Mouse (Mus musculus) limb, embryonic 13.5 days (tissue): ENCODE results near the gene Dera. TPM values are rescaled to one million over a fixed set of nuclear protein-coding genes. Genes with fewer than 3 reads are reported as not detected.

ENCODE experiments used
- ATAC-seq: fragments of 200-750 bp; cut with Nextera tagmentation; 2 replicates; pipeline ENCODE4 v1.8.0; 2017; ENCODE audit warnings: low read depth, moderate number of reproducible peaks, moderate TSS enrichment; ENCODE audit not compliant: low FRiP score
- H3K27ac ChIP-seq: fragments of 300-500 bp; sonication (generic); 2 replicates; pipeline ENCODE4 v1.5.1; 2015; ENCODE audit warnings: inconsistent platforms, mild to moderate bottlenecking, moderate library complexity
- H3K27me3 ChIP-seq: fragments of 300-500 bp; sonication (generic); 2 replicates; pipeline ENCODE4 v1.6.1; 2015; ENCODE audit warnings: mild to moderate bottlenecking, inconsistent platforms
- H3K36me3 ChIP-seq: fragments of 300-500 bp; sonication (generic); 2 replicates; pipeline ENCODE4 v1.6.1; 2015; ENCODE audit warnings: inconsistent platforms, mild to moderate bottlenecking, moderate library complexity
- H3K4me1 ChIP-seq: fragments of 300-500 bp; sonication (generic); 2 replicates; pipeline ENCODE4 v1.6.1; 2015; ENCODE audit warnings: inconsistent platforms
- H3K4me2 ChIP-seq: fragments of 300-500 bp; sonication (generic); replicated peaks from 2 replicates; pipeline ENCODE4 v1.6.1; 2015; ENCODE audit warnings: inconsistent platforms, mild to moderate bottlenecking, moderate library complexity
- H3K4me3 ChIP-seq: fragments of 300-500 bp; sonication (generic); 2 replicates; pipeline ENCODE4 v1.5.1; 2015; ENCODE audit warnings: moderate library complexity, mild to moderate bottlenecking, inconsistent platforms
- H3K9ac ChIP-seq: fragments of 300-500 bp; sonication (generic); 2 replicates; pipeline ENCODE4 v1.6.1; 2015; ENCODE audit warnings: mild to moderate bottlenecking, inconsistent platforms
- H3K9me3 ChIP-seq: fragments of 300-500 bp; sonication (generic); 2 replicates; pipeline ENCODE4 v1.6.1; 2016; ENCODE audit warnings: inconsistent platforms
- WGBS: fragments of 180-500 bp; shearing (Covaris S2); methylation state at CpG from one replicate; pipeline ENCODE4 v1.1.7; 2015; 5-methylcytosine and 5-hydroxymethylcytosine counted together
- polyA plus RNA-seq: library from polyadenylated mRNA; unstranded; fragments of >200 nt; fragmentation: Nextera tagmentation; extraction: Ambion mirVana; gene quantifications from 2 replicates; pipeline ENCODE4 v1.2.1, GENCODE M21; 2015

Dera gene
- polyA plus RNA-seq, 1 experiment from 2014 or later, result 49.0 TPM

DNA sequence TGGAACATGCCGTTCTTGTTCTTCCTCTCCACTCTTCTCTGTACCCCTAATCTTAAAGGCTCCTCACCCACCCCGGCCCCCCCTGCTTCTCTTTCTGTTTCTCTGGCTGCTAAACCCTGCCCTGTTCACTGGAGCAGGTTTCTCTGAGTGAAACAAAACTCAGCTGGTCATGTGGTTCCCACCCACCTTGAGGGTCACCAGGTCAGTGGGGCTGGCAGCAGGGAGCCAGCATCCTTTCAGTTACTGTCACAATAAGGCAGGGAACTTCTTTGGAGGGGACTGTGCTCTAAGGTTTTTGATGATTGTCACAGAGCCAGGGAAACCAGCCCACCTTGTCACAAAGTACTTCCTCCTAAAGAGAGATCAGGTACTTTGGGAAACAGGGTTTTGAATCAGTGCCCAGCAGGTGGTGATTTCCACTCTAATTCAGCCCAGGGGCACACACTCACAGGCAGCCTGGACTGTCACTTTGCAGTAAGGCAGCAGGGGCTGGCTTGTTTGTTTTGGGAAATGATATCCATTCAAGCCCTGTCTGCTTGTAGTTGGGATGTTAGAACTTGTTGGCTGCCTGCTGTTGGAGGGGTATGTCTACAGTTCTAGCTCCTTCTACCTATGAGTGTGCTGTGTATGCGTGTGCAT, 10.3 kb downstream of the Dera start:
- no peak for ATAC-seq
- no peaks in the 10 kb centered on the region for H3K36me3 ChIP-seq
- H3K4me2 ChIP-seq, result no peak overlapping the region
- 58% methylated on average over 3 of the region's 3 CpGs for WGBS
- no peaks in the 10 kb centered on the region for H3K27me3 ChIP-seq
- no peak overlapping the region for H3K9ac ChIP-seq
- H3K27ac ChIP-seq, result no peak overlapping the region
- H3K9me3 ChIP-seq, result 0 out of 2 replicates have a peak, but pooled peaks cover 4% of the 10 kb centered on the region
- H3K4me1 ChIP-seq, result peaks cover 8% of the 10 kb centered on the region
- no peak overlapping the region for H3K4me3 ChIP-seq

- Histone ChIP-seq H3K36me3 (no peaks in the 10 kb centered on the region), H3K27ac (no peak overlapping the region), H3K4me1 (peaks cover 8% of the 10 kb centered on the region; the same call in 1 of the 2 replicates), H3K4me2 (no peak overlapping the region), H3K27me3 (no peaks in the 10 kb centered on the region), H3K9ac (no peak overlapping the region), H3K4me3 (no peak overlapping the region), H3K9me3 (0 out of 2 replicates have a peak, but pooled peaks cover 5% of the 10 kb centered on the region)
- ATAC-seq, result no peak
Observed at GRCm38 (mm10) chr6:137766177-137766576, 11.8 kb downstream of the Dera start.

GRCm38 (mm10) chr6:137771621-137772250, 17.4 kb downstream of the Dera start:
- whole genome bisulfite sequencing, result 61% methylated on average over 3 of the region's 3 CpGs
- Histone ChIP-seq H3K27ac (no peak overlapping the region), H3K36me3 (no peaks in the 10 kb centered on the region), H3K9ac (no peak overlapping the region), H3K27me3 (no peaks in the 10 kb centered on the region), H3K9me3 (0 out of 2 replicates have a peak, but pooled peaks cover 5% of the 10 kb centered on the region), H3K4me2 (no peak overlapping the region), H3K4me3 (no peak overlapping the region), H3K4me1 (no peaks in the 10 kb centered on the region)
- ATAC-seq, result no peak

GRCm38 (mm10) chr6:137772918-137773636, 18.7 kb downstream of the Dera start:
- Histone ChIP-seq H3K4me3 (no peak overlapping the region), H3K27ac (no peak overlapping the region), H3K4me2 (no peak overlapping the region), H3K9me3 (0 out of 2 replicates have a peak, but pooled peaks cover 5% of the 10 kb centered on the region), H3K9ac (no peak overlapping the region), H3K27me3 (no peaks in the 10 kb centered on the region), H3K36me3 (no peaks in the 10 kb centered on the region), H3K4me1 (no peaks in the 10 kb centered on the region)
- ATAC-seq, result no peak
- WGBS, result 94% methylated on average over 8 of the region's 8 CpGs

GRCm38 (mm10) chr6:137773637-137774028, 19.3 kb downstream of the Dera start:
- ATAC-seq, result no peak
- no peaks in the 10 kb centered on the region for H3K27me3 ChIP-seq
- no peak overlapping the region for H3K27ac ChIP-seq
- H3K36me3 ChIP-seq, result no peaks in the 10 kb centered on the region
- no peak overlapping the region for H3K4me2 ChIP-seq
- H3K4me1 ChIP-seq, result no peaks in the 10 kb centered on the region
- no peak overlapping the region for H3K9ac ChIP-seq
- WGBS, result 86% methylated on average over 6 of the region's 6 CpGs
- no peak overlapping the region for H3K4me3 ChIP-seq
- 0 out of 2 replicates have a peak, but pooled peaks cover 5% of the 10 kb centered on the region for H3K9me3 ChIP-seq

GRCm38 (mm10) chr6:137774166-137774565, 19.8 kb downstream of the Dera start:
- Histone ChIP-seq H3K4me2 (no peak overlapping the region), H3K9me3 (0 out of 2 replicates have a peak, but pooled peaks cover 5% of the 10 kb centered on the region), H3K4me1 (no peaks in the 10 kb centered on the region), H3K36me3 (no peaks in the 10 kb centered on the region; the same call in 1 of the 2 replicates), H3K9ac (no peak overlapping the region), H3K4me3 (no peak overlapping the region), H3K27ac (no peak overlapping the region), H3K27me3 (no peaks in the 10 kb centered on the region)
- ATAC-seq, result no peak
- 86% methylated on average over 13 of the region's 13 CpGs for WGBS

GRCm38 (mm10) chr6:137775159-137775558, 20.8 kb downstream of the Dera start:
- Histone ChIP-seq H3K4me2 (no peak overlapping the region), H3K27ac (no peak overlapping the region), H3K9ac (no peak overlapping the region), H3K27me3 (no peaks in the 10 kb centered on the region), H3K4me1 (no peaks in the 10 kb centered on the region), H3K4me3 (no peak overlapping the region), H3K9me3 (no peaks in the 10 kb centered on the region), H3K36me3 (no peaks in the 10 kb centered on the region; the same call in 1 of the 2 replicates)
- no peak for ATAC-seq
- WGBS, result 87% methylated on average over 8 of the region's 8 CpGs

- H3K27me3 ChIP-seq, result no peaks in the 10 kb centered on the region
- H3K4me2 ChIP-seq, result no peak overlapping the region
- no peaks in the 10 kb centered on the region; the same call in 1 of the 2 replicates for H3K36me3 ChIP-seq
- H3K9me3 ChIP-seq, result no peaks in the 10 kb centered on the region
- H3K4me3 ChIP-seq, result no peak overlapping the region
- WGBS, result 77% methylated on average over 8 of the region's 8 CpGs
- no peak for ATAC-seq
- no peak overlapping the region for H3K9ac ChIP-seq
- H3K27ac ChIP-seq, result no peak overlapping the region
- no peaks in the 10 kb centered on the region for H3K4me1 ChIP-seq
Observed at GRCm38 (mm10) chr6:137776981-137777380, 22.6 kb downstream of the Dera start.

GRCm38 (mm10) chr6:137783899-137784637, 29.7 kb downstream of the Dera start:
- no peak overlapping the region for H3K4me3 ChIP-seq
- no peaks in the 10 kb centered on the region for H3K27me3 ChIP-seq
- H3K9me3 ChIP-seq, result no peaks in the 10 kb centered on the region
- 84% methylated on average over 7 of the region's 7 CpGs for WGBS
- H3K9ac ChIP-seq, result no peak overlapping the region
- ATAC-seq, result no peak
- H3K4me2 ChIP-seq, result no peak overlapping the region
- H3K36me3 ChIP-seq, result peaks cover 4% of the 10 kb centered on the region
- H3K27ac ChIP-seq, result no peak overlapping the region
- peaks cover 2% of the 10 kb centered on the region for H3K4me1 ChIP-seq

- Histone ChIP-seq H3K9me3 (no peaks in the 10 kb centered on the region), H3K4me1 (peaks cover 9% of the 10 kb centered on the region), H3K27ac (no peak overlapping the region), H3K9ac (no peak overlapping the region), H3K27me3 (no peaks in the 10 kb centered on the region), H3K4me2 (no peak overlapping the region), H3K36me3 (peaks cover 4% of the 10 kb centered on the region; the same call in 1 of the 2 replicates), H3K4me3 (no peak overlapping the region)
- ATAC-seq, result peak; percentile 69
- 30% methylated on average over 9 of the region's 9 CpGs for WGBS
Observed at GRCm38 (mm10) chr6:137788976-137789590, 34.7 kb downstream of the Dera start.

DNA sequence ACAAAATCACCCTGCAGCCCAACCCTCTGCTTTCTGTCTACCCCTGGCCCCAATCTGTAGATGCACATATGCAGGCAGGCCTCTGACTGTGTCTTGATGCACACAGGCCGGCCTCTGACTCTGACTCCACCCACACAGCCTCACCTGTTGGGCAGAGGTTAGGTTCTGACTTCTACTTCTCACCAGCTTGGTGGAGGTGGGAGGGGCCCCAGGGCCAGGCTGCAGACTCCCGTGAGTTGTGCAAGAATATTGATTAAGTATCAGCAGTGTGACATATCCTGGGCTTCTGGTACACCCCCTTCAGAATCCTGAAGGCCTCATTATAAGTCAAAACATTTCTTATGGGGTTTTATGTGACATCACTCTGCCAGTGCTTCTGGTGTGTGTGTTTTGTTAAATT, 35.3 kb downstream of the Dera start:
- Histone ChIP-seq H3K36me3 (peaks cover 4% of the 10 kb centered on the region; the same call in 1 of the 2 replicates), H3K4me2 (no peak overlapping the region), H3K4me1 (peaks cover 9% of the 10 kb centered on the region), H3K4me3 (no peak overlapping the region), H3K27me3 (no peaks in the 10 kb centered on the region), H3K9ac (no peak overlapping the region), H3K9me3 (no peaks in the 10 kb centered on the region), H3K27ac (no peak overlapping the region)
- no peak for ATAC-seq
- WGBS, result 60% methylated on average over 2 of the region's 2 CpGs
